Mouse (Mus musculus) gastrocnemius, postnatal 25 days (tissue): ENCODE measurements around the gene Layn. TPM values are rescaled to one million over a fixed set of nuclear protein-coding genes. Genes with fewer than 3 reads are reported as not detected.

ENCODE experiments used
- DNase-seq: peaks from one replicate; pipeline ENCODE4 v3.0.0; 2022
- long read RNA-seq, 2 experiments: library from polyadenylated mRNA; stranded (forward); transcript quantifications; one replicate each; pipeline ENCODE4 v2.0.0; 2021
- total RNA-seq, 2 experiments: library from RNA; stranded (reverse); gene quantifications; 1 replicate in 1 of 2; 2 replicates in 1 of 2; pipeline ENCODE4 v1.2.3; 2021

Gene Layn
- total RNA-seq: 1 to 10 TPM in 1 of 2 experiments, under 1 TPM in 1; 0.64 to 2.8 TPM
- long read RNA-seq, experiment 1, partial matches to known transcripts: 0 of 1 reads
- long read RNA-seq, experiment 1, other reads (novel, unspliced or antisense): 1 of 1 reads
- long read RNA-seq, experiment 2, partial matches to known transcripts: 0 of 1 reads
- long read RNA-seq, experiment 2, other reads (novel, unspliced or antisense): 1 of 1 reads

- peak; percentile 87 for DNase-seq
Measured at GRCm38 (mm10) chr9:51076979-51077315, at the start of gene Layn. TSS of gene Layn (minus strand) at chr9:51077094.

GRCm38 (mm10) chr9:51114767-51115166, 37.9 kb upstream of the Layn start:
- no peak for DNase-seq

DNA sequence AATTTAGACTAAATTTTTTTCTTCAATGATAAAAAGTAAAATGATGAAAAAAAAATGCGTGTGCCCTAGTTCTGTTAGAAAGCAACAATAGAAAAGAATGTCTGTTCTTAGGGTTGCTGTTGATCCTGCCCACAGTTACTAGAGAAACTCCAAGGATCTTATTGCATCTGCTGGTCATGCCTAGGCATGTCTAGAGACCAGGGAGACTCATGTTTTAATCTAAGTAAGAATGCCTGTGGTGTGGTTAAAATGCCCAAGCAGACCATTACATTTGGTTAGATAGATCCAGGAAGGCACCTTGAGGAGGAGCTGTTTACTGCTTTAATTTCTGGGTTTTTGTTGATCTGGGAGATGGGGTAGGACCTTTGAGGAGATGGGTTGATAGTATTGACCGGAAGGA, 28.9 kb upstream of the Layn start:
- no peak for DNase-seq

- DNase-seq: peak; percentile 8
Measured at GRCm38 (mm10) chr9:51103808-51104514, 27.1 kb upstream of the Layn start.

DNA sequence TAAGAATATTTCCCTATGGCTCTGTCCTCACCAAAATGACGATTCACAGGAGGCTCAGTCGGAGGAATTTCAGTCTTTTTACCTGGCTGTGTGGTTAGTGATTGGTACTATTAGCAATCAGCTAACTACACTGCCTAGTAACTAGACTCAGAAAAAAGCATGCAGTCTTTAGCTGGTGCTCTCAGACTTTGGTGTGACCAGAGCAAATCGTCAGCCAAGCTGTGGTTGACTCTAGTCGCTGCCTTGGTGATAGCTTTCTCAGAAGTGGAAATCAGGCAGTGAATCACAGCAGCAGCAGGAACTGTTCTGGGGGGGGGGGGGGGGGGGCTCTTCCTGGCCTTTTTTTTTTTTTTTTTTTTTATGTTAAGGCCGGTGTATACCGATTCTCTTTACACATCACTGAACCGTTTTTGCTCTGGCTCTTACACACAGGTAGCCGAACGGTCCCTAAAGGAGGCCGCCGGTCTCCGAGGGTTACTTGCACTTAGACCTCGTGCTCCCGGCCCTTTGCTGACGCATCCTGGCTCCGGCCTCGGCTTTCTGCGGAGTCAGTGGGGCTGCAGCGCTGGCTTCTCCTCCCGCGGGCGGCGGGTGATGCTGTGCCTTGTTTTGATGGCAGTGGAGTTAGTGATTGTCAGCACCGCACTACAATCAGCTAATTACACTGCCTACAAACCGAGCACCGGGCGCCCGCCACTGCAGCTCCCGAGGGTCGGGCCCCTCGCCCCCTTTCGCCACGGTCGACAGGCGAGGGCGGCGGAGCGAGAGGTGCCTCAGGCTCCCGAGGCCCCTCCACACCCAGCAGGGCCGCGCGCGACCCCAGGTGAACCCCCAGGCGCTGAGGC, 26.3 kb upstream of the Layn start:
- peak; percentile 27 for DNase-seq

DNA sequence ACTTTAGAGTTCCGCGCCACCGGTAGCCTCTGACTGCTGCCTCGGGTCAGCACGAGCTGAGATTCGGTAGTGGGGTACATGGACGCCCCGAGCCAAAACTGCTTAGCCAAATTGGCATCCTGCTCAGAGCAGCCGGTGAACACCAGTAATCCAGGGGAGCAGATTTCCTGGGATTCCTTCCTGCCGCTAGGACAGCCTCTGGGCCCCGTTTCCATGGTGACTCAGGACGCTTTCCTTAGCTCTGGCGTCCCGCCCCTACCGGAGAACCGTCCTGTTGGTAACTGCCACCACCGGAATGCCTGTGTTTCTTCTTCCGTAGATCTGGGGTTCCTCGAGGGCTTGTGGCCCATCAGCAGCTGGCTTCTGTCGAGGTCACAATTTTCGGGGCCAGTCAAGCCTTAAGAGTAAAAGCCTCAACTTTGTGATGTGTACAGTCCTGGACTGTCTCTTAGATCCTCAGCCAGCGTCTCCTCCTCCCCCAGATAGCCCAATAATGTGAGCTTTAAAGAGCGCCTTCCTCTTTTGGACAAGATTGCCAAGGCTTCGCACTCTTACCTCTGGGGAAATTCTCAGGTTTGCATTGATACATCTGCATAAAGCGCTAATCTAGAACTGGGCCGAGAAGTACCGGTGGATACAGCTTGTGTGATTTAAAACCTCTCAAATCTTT, 25.0 kb upstream of the Layn start, which contains the start of gene 4833427G06Rik:
4833427G06Rik (minus strand) TSS at position 323 of the 670 bp plus-strand sequence.
- DNase-seq: no peak

DNA sequence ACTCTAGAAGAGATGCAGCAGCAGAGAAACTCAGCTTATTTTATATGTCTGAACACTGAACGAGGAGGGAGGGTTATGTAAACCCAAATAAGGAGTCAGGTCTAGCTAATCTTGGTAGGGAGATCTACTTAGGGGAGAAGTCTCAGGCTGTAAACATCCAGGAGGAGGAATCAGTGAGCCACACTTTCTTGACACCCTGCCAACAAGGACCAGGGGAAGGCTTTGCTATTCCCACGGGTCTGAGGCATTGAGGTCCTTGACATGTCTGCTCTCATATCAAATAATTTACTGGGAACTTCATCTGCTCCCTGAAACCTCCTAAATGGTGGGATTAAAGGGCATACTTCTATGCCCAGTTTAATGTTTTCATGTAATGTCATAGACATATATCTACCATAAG, 19.4 kb upstream of the Layn start:
- DNase-seq: no peak

GRCm38 (mm10) chr9:51093697-51094096, 16.8 kb upstream of the Layn start:
- no peak for DNase-seq

- no peak for DNase-seq
Measured at GRCm38 (mm10) chr9:51081614-51082013, 4.7 kb upstream of the Layn start.

- DNase-seq: no peak
Measured at GRCm38 (mm10) chr9:51076300-51076978, 455 bp downstream of the Layn start.

GRCm38 (mm10) chr9:51075780-51076179, 1.1 kb downstream of the Layn start:
- DNase-seq: peak; percentile 7

- DNase-seq: no peak
Measured at GRCm38 (mm10) chr9:51070801-51071200, 6.1 kb downstream of the Layn start.

DNA sequence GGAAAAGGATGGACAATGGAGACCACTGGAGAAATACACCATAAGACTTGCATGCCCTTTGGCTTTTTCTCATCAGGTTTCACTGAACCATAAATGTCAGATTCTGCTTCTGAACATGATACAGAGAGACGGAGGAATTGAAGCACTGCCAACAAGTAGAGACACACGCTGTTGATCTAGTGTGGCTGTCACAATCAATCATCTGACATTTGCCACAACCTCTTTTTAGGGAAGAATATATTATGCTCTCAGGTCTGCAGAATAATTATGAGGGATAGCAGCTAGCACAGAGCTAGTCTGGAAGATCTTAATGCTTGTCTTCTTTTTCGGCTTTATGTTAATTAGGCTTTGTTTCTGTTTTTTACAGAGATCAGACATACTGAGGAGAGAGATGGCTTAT, 8.7 kb downstream of the Layn start:
- DNase-seq: no peak

- DNase-seq: no peak
Measured at GRCm38 (mm10) chr9:51060601-51061000, 16.3 kb downstream of the Layn start, which contains the start of gene Btg4. TSS of gene Btg4 (plus strand) at chr9:51060901.

DNA sequence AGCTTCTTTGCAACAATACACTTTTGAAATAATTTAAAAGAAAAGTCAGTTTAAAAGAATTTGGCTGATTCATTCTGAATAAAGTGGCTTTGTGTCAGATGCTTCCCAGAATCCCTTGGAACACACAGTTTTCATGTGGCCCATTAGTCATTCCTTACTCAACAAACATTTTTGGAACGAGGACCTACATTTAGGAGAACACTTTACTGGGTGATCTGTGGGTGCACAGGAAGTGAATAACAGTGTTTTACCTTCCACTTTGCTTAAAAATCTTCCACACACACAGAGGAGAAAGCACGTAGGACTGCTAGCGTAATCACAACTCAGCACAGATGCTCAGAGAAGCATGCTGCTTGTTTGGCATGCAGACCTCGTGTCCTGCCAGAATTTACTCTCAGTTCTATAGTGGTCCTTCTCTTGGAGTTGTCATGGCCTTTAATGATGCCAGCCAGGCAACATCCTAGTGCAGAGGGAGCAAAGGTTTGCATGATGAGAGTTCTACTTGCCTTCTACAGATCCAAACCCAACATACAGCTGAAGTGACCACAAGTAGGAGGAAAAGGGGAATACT, 17.9 kb downstream of the Layn start:
- no peak for DNase-seq

GRCm38 (mm10) chr9:51056360-51057324, 20.3 kb downstream of the Layn start:
- peak; percentile 15 for DNase-seq

- DNase-seq: no peak
Measured at GRCm38 (mm10) chr9:51052180-51052579, 24.7 kb downstream of the Layn start.

GRCm38 (mm10) chr9:51042136-51042535, 34.8 kb downstream of the Layn start:
- no peak for DNase-seq

DNA sequence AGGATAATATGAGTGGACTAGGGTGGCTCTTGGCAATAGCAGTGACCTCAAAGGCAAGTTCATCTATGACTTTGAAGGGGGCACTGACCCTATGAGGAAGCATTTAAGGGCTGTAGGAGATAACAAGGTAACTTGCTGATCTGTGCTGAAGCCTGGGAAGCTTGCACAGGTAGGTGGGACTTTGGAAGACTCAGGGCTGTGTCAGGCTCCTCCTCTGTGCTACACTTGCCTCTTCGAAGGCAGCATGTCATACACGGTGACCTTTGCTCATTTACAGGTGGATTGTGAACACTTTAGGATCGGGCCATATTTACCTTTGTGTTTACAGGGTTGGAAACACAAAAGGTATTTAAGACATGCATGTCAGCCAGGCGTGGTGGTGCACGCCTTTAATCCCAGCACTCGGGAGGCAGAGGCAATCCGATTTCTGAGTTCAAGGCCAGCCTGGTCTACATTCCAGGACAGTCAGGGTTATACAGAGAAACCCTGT, 35.4 kb downstream of the Layn start:
- DNase-seq: no peak
